Mouse (Mus musculus): ENCODE results near the gene Cmip.

Cmip gene

DNA sequence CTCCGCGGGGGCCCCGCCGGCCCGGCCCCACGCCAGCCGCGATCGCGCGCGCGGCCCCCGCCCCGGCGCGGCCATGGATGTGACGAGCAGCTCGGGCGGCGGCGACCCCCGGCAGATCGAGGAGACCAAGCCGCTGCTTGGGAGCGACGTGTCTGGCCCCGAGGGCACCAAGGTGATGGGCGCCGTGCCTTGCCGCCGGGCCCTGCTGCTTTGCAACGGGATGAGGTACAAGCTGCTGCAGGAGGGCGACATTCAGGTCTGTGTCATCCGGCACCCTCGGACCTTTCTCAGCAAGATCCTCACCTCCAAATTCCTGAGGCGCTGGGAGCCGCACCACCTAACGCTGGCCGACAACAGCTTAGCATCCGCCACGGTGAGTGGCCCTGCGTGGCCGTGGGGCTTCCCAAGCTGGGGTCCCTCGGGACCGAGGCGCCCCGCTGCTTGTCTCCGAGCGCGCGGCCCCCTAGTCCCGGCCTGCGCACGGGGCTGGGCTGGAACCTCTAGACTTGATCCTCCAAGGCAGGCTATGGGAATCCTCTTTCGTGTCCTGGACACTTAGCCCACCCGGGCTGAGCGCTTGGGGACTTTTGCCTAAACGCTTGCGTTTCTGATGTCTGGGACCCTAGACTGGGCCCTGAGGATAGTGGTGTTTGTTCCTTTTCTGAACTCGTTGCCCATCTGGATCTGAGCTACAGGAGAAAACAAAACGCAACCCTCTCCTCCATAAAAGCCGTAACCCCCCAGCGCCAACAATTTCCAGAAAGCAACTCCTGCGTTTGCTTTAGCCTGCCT is at the start of gene Cmip:
TSS of gene Cmip (plus strand) at position 36 of the 792 bp plus-strand sequence.
- H3K36me3 ChIP-seq (ENCODE audit: control insufficient read depth, insufficient read depth, low read length, poor library complexity, severe bottlenecking): no peaks in the 10 kb centered on the region
- H3K27me3 ChIP-seq (ENCODE audit: control insufficient read depth, insufficient read depth, low read length, poor library complexity, severe bottlenecking): no peaks in the 10 kb centered on the region
- peak; percentile 77 for DNase-seq (ENCODE audit: low read depth, low spot score)

GRCm38 (mm10) chr8:117209150-117209549 is 47.7 kb upstream of the Cmip start:
- Histone ChIP-seq H3K36me3 (ENCODE audit: control insufficient read depth, insufficient read depth, low read length, poor library complexity, severe bottlenecking) (peaks cover 2% of the 10 kb centered on the region; the same call in 1 of the 2 replicates), H3K27me3 (ENCODE audit: control insufficient read depth, insufficient read depth, low read length, poor library complexity, severe bottlenecking) (no peaks in the 10 kb centered on the region)
- peak; percentile 76 for DNase-seq (ENCODE audit: low read depth, low spot score)

- Histone ChIP-seq H3K36me3 (ENCODE audit: control insufficient read depth, insufficient read depth, low read length, poor library complexity, severe bottlenecking) (no peaks in the 10 kb centered on the region), H3K27me3 (ENCODE audit: control insufficient read depth, insufficient read depth, low read length, poor library complexity, severe bottlenecking) (no peaks in the 10 kb centered on the region)
- DNase-seq (ENCODE audit: low read depth, low spot score): no peak
Measured at GRCm38 (mm10) chr8:117212100-117212499, 44.8 kb upstream of the Cmip start.

- DNase-seq (ENCODE audit: low read depth, low spot score): no peak
- H3K36me3 ChIP-seq (ENCODE audit: control insufficient read depth, insufficient read depth, low read length, poor library complexity, severe bottlenecking): no peaks in the 10 kb centered on the region
- H3K27me3 ChIP-seq (ENCODE audit: control insufficient read depth, insufficient read depth, low read length, poor library complexity, severe bottlenecking): no peaks in the 10 kb centered on the region
Measured at GRCm38 (mm10) chr8:117217724-117218123, 39.1 kb upstream of the Cmip start.

- DNase-seq (ENCODE audit: low read depth, low spot score): no peak
- no peaks in the 10 kb centered on the region for H3K27me3 ChIP-seq (ENCODE audit: control insufficient read depth, insufficient read depth, low read length, poor library complexity, severe bottlenecking)
- H3K36me3 ChIP-seq (ENCODE audit: control insufficient read depth, insufficient read depth, low read length, poor library complexity, severe bottlenecking): no peaks in the 10 kb centered on the region
Measured at GRCm38 (mm10) chr8:117222396-117222795, 34.5 kb upstream of the Cmip start.

DNA sequence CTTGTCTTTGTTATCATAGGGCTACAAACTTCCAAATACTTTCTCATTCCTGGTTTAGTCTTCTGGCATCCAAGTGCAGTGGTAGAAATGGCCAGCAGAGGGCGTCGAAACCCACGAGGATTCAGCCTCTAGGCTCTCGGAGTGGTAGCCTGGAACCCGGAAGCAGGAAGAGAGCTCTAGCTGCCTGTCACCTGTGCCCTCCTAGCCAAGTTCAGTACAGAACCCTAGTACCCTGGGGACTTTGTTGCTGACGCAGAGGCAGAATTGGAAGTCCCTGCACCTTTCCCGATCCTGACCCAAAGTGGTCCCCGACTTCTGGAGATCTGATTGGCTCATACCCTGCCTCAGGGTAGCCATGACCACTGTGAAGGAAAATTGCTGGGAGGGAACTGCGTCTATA is 32.2 kb upstream of the Cmip start:
- H3K27me3 ChIP-seq (ENCODE audit: control insufficient read depth, insufficient read depth, low read length, poor library complexity, severe bottlenecking): no peaks in the 10 kb centered on the region; the same call in 1 of the 2 replicates
- peak; percentile 91 for DNase-seq (ENCODE audit: low read depth, low spot score)

DNA sequence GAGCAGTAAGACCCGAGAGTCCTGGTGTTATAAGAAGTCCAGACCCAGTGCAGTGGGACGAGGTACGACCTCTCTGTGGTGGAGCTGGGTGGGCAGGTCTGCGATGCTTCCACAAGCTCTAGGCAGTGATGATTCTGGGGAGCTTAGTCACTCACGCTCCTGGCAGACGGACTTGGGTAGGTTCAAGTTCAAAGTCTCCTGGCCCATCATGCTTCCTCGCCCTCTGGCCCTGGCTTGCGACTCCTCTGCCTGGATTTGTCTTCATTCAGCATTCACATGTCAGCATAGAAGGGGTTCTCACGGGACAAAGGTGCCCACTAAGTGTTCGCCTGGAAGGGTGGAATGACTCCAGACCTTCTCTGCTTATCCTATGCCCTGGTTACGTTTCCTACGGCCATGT is 30.6 kb upstream of the Cmip start:
- DNase-seq (ENCODE audit: low read depth, low spot score): no peak
- no peaks in the 10 kb centered on the region; the same call in 1 of the 2 replicates for H3K27me3 ChIP-seq (ENCODE audit: control insufficient read depth, insufficient read depth, low read length, poor library complexity, severe bottlenecking)
- H3K36me3 ChIP-seq (ENCODE audit: control insufficient read depth, insufficient read depth, low read length, poor library complexity, severe bottlenecking): no peaks in the 10 kb centered on the region

More for the DNA sequence above, 32.2 kb upstream of the Cmip start:
- no peaks in the 10 kb centered on the region for H3K36me3 ChIP-seq (ENCODE audit: control insufficient read depth, insufficient read depth, low read length, poor library complexity, severe bottlenecking)

DNA sequence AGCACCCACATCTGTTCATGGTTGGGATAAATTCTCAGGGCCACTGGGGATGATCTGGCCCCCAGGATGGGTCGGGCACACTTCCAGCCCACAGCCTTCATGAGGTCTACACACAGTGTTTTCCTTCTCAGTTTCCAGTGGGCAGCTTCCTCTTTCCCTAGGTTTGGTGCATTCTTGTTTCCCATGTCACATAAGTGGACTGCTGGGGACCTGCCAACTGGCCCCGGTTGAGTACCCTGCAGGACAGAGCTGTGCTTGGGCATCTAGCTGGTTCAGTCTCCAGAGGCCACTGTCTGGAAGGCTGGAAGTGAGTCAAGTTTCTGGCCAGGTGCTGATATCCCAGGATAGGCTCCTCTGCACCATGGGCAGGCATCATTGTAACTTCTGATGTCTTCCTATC is 29.5 kb upstream of the Cmip start:
- H3K36me3 ChIP-seq (ENCODE audit: control insufficient read depth, insufficient read depth, low read length, poor library complexity, severe bottlenecking): no peaks in the 10 kb centered on the region
- H3K27me3 ChIP-seq (ENCODE audit: control insufficient read depth, insufficient read depth, low read length, poor library complexity, severe bottlenecking): no peaks in the 10 kb centered on the region; the same call in 1 of the 2 replicates
- DNase-seq (ENCODE audit: low read depth, low spot score): no peak

- Histone ChIP-seq H3K36me3 (ENCODE audit: control insufficient read depth, insufficient read depth, low read length, poor library complexity, severe bottlenecking) (no peaks in the 10 kb centered on the region), H3K27me3 (ENCODE audit: control insufficient read depth, insufficient read depth, low read length, poor library complexity, severe bottlenecking) (no peaks in the 10 kb centered on the region)
- peak; percentile 55 for DNase-seq (ENCODE audit: low read depth, low spot score)
Measured at GRCm38 (mm10) chr8:117233199-117233598, 23.7 kb upstream of the Cmip start.

GRCm38 (mm10) chr8:117236531-117236930 is 20.3 kb upstream of the Cmip start:
- Histone ChIP-seq H3K36me3 (ENCODE audit: control insufficient read depth, insufficient read depth, low read length, poor library complexity, severe bottlenecking) (no peaks in the 10 kb centered on the region), H3K27me3 (ENCODE audit: control insufficient read depth, insufficient read depth, low read length, poor library complexity, severe bottlenecking) (no peaks in the 10 kb centered on the region)
- DNase-seq (ENCODE audit: low read depth, low spot score): no peak

GRCm38 (mm10) chr8:117240326-117240725 is 16.5 kb upstream of the Cmip start:
- DNase-seq (ENCODE audit: low read depth, low spot score): no peak
- Histone ChIP-seq H3K36me3 (ENCODE audit: control insufficient read depth, insufficient read depth, low read length, poor library complexity, severe bottlenecking) (no peaks in the 10 kb centered on the region), H3K27me3 (ENCODE audit: control insufficient read depth, insufficient read depth, low read length, poor library complexity, severe bottlenecking) (no peaks in the 10 kb centered on the region)

- Histone ChIP-seq H3K27me3 (ENCODE audit: control insufficient read depth, insufficient read depth, low read length, poor library complexity, severe bottlenecking) (no peaks in the 10 kb centered on the region), H3K36me3 (ENCODE audit: control insufficient read depth, insufficient read depth, low read length, poor library complexity, severe bottlenecking) (no peaks in the 10 kb centered on the region)
- no peak for DNase-seq (ENCODE audit: low read depth, low spot score)
Measured at GRCm38 (mm10) chr8:117240841-117241494, 15.9 kb upstream of the Cmip start.

- Histone ChIP-seq H3K36me3 (ENCODE audit: control insufficient read depth, insufficient read depth, low read length, poor library complexity, severe bottlenecking) (no peaks in the 10 kb centered on the region), H3K27me3 (ENCODE audit: control insufficient read depth, insufficient read depth, low read length, poor library complexity, severe bottlenecking) (no peaks in the 10 kb centered on the region)
- no peak for DNase-seq (ENCODE audit: low read depth, low spot score)
Measured at GRCm38 (mm10) chr8:117241848-117242247, 15.0 kb upstream of the Cmip start.

DNA sequence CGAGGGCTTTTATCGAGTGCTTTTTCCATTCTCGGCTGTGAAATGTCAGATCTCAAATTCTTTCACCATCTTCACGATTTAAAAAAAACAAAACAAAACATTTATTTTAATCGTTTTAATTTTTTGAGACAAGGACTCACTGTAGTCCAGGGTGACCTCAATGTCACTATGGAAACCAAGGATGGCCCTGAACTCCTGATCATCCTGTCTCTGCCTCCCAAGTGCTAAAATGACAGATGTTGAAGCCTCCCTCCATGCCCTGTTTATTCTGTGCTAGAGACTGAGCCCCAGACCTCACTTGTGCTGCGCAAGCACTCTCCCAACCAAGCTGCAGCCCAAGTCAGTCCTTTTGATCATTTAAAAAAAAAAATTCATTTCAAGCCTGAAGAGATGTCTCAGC is 14.6 kb upstream of the Cmip start:
- no peak for DNase-seq (ENCODE audit: low read depth, low spot score)
- H3K27me3 ChIP-seq (ENCODE audit: control insufficient read depth, insufficient read depth, low read length, poor library complexity, severe bottlenecking): no peaks in the 10 kb centered on the region
- no peaks in the 10 kb centered on the region for H3K36me3 ChIP-seq (ENCODE audit: control insufficient read depth, insufficient read depth, low read length, poor library complexity, severe bottlenecking)

DNA sequence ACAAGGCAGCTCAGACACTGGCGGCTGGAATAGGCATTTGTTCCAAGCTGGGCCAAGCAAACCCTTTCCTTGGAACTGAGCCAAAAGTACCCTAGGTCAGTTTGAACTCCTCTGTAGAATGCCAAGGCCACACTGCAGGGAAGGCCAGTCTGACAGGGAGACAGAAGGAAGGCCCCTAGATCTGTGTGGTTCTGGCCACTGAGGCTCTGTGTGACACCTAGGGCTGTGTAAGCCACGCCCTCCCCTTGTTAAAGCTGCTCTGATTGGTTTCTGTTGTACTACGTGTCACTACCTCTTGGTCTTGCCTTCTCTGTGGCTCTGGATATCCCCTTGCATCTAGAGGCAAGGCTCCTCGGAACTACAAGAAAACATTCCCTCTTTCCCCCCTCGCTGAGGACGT is 12.3 kb upstream of the Cmip start:
- no peak for DNase-seq (ENCODE audit: low read depth, low spot score)
- H3K27me3 ChIP-seq (ENCODE audit: control insufficient read depth, insufficient read depth, low read length, poor library complexity, severe bottlenecking): no peaks in the 10 kb centered on the region
- H3K36me3 ChIP-seq (ENCODE audit: control insufficient read depth, insufficient read depth, low read length, poor library complexity, severe bottlenecking): no peaks in the 10 kb centered on the region

All from splenic B cell, adult 2 months (primary cell).